Mouse (Mus musculus) liver, adult 10 weeks (tissue): ENCODE results near the gene Gm3636. TPM values are rescaled to one million over a fixed set of nuclear protein-coding genes. Genes with fewer than 3 reads are reported as not detected.

ENCODE experiments used
- polyA plus RNA-seq: library from polyadenylated mRNA; stranded (reverse); fragments of 350-450 nt; fragmentation: Illumina TruSeq; extraction: RNeasy Lipid Tissue Mini Kit (QIAGEN cat#74804); gene quantifications from one replicate; pipeline ENCODE4 v1.2.3, GENCODE M21; 2014; ENCODE audit warnings: low read depth, low replicate concordance

Gm3636 gene
- polyA plus RNA-seq = not detected

GRCm38 (mm10) chr14:6742232-6742631 is at the start of gene Gm3636:
Gene Gm3636, minus strand, starts transcription at chr14:6742332.

GRCm38 (mm10) chr14:6774311-6774710 is 32.2 kb upstream of the Gm3636 start, which contains the start of gene Gm8362:
Gene Gm8362, minus strand, starts transcription at chr14:6774411.

GRCm38 (mm10) chr14:6720151-6720550 is 22.0 kb downstream of the Gm3636 start, which contains the start of gene Gm8050:
Gene Gm8050, minus strand, starts transcription at chr14:6720251.

Other genes with a start within 250 kb of the Gm3636 start
- not detected for gene Gm8356, start 205.0 kb downstream of the Gm3636 start, polyA plus RNA-seq
- gene Gm3629, start 151.7 kb downstream of the Gm3636 start, polyA plus RNA-seq = not detected
- gene Gm3460, start 119.9 kb downstream of the Gm3636 start, polyA plus RNA-seq = not detected
- not detected for gene Gm10251, start 58.2 kb downstream of the Gm3636 start, polyA plus RNA-seq
- gene Gm8050, start 22.1 kb downstream of the Gm3636 start, polyA plus RNA-seq = not detected
- gene Gm8362, start 32.1 kb upstream of the Gm3636 start, polyA plus RNA-seq = not detected
- gene Gm3642, start 98.0 kb upstream of the Gm3636 start, polyA plus RNA-seq = not detected
- gene Gm3667, start 147.6 kb upstream of the Gm3636 start, polyA plus RNA-seq = not detected
- gene Gm6356, start 231.5 kb upstream of the Gm3636 start, polyA plus RNA-seq = not detected